Mouse (Mus musculus): ENCODE data around the gene 4930415O20Rik. TPM values are rescaled to one million over a fixed set of nuclear protein-coding genes. Genes with fewer than 3 reads are reported as not detected.
A peak's percentile ranks its signal among the peaks of the same experiment; 100 is the strongest.

Gene 4930415O20Rik
- polyA plus RNA-seq, 1 experiment: not detected

- Histone ChIP-seq H3K27ac (ENCODE audit: insufficient read depth, low read length) (no peak overlapping the region), H3K4me1 (ENCODE audit: control insufficient read depth, insufficient read depth, insufficient read length) (no peaks in the 10 kb centered on the region; the same call in 1 of the 2 replicates), H3K36me3 (ENCODE audit: control insufficient read depth, insufficient read depth, low read length) (no peaks in the 10 kb centered on the region), H3K27me3 (ENCODE audit: control insufficient read depth, insufficient read depth, low read length) (peaks cover 6% of the 10 kb centered on the region; the same call in 1 of the 2 replicates), H3K4me3 (ENCODE audit: extremely low read depth, insufficient read depth, insufficient read length) (no peak overlapping the region)
- no peak for DNase-seq (ENCODE audit: low read depth in 1 of 2, low spot score in 2 of 2)
- TF ChIP-seq POLR2A (IDR thresholded peaks at IDR 0.05; ENCODE audit: low read depth, low read length) (no peak), CTCF (IDR thresholded peaks at IDR 0.05; ENCODE audit: extremely low read depth, insufficient read depth, insufficient read length, insufficient replicate concordance) (no peak)
- 38% methylated on average over 8 of the region's 8 CpGs for WGBS
Measured at GRCm38 (mm10) chr15:98626078-98626477, 55.3 kb downstream of the 4930415O20Rik start.

GRCm38 (mm10) chr15:98626487-98627212 lies 55.8 kb downstream of the 4930415O20Rik start:
- DNase-seq (ENCODE audit: low read depth in 1 of 2, low spot score in 2 of 2): no peak
- no peaks in the 10 kb centered on the region; the same call in 1 of the 2 replicates for H3K4me1 ChIP-seq (ENCODE audit: control insufficient read depth, insufficient read depth, insufficient read length)
- H3K4me3 ChIP-seq (ENCODE audit: extremely low read depth, insufficient read depth, insufficient read length): no peak overlapping the region
- WGBS: 83% methylated on average over 7 of the region's 7 CpGs
- H3K27me3 ChIP-seq (ENCODE audit: control insufficient read depth, insufficient read depth, low read length): peaks cover 6% of the 10 kb centered on the region; the same call in 1 of the 2 replicates
- TF ChIP-seq CTCF (IDR thresholded peaks at IDR 0.05; ENCODE audit: extremely low read depth, insufficient read depth, insufficient read length, insufficient replicate concordance): no peak
- no peak for TF ChIP-seq POLR2A (IDR thresholded peaks at IDR 0.05; ENCODE audit: low read depth, low read length)
- H3K36me3 ChIP-seq (ENCODE audit: control insufficient read depth, insufficient read depth, low read length): no peaks in the 10 kb centered on the region
- H3K27ac ChIP-seq (ENCODE audit: insufficient read depth, low read length): no peak overlapping the region

- no peak overlapping the region for H3K4me3 ChIP-seq (ENCODE audit: extremely low read depth, insufficient read depth, insufficient read length)
- TF ChIP-seq CTCF (IDR thresholded peaks at IDR 0.05; ENCODE audit: extremely low read depth, insufficient read depth, insufficient read length, insufficient replicate concordance): no peak
- no peak for TF ChIP-seq POLR2A (IDR thresholded peaks at IDR 0.05; ENCODE audit: low read depth, low read length)
- 20% methylated on average over 20 of the region's 20 CpGs for WGBS
- H3K36me3 ChIP-seq (ENCODE audit: control insufficient read depth, insufficient read depth, low read length): no peaks in the 10 kb centered on the region
- DNase-seq (ENCODE audit: low read depth in 1 of 2, low spot score in 2 of 2): no peak
- H3K27ac ChIP-seq (ENCODE audit: insufficient read depth, low read length): no peak overlapping the region
- peaks cover 12% of the 10 kb centered on the region for H3K27me3 ChIP-seq (ENCODE audit: control insufficient read depth, insufficient read depth, low read length)
- no peaks in the 10 kb centered on the region for H3K4me1 ChIP-seq (ENCODE audit: control insufficient read depth, insufficient read depth, insufficient read length)
Measured at GRCm38 (mm10) chr15:98628589-98629254, 57.9 kb downstream of the 4930415O20Rik start.

GRCm38 (mm10) chr15:98629464-98629863 lies 58.7 kb downstream of the 4930415O20Rik start:
- TF ChIP-seq POLR2A (IDR thresholded peaks at IDR 0.05; ENCODE audit: low read depth, low read length) (no peak), CTCF (IDR thresholded peaks at IDR 0.05; ENCODE audit: extremely low read depth, insufficient read depth, insufficient read length, insufficient replicate concordance) (no peak)
- H3K36me3 ChIP-seq (ENCODE audit: control insufficient read depth, insufficient read depth, low read length): no peaks in the 10 kb centered on the region
- DNase-seq (ENCODE audit: low read depth in 1 of 2, low spot score in 2 of 2): no peak
- WGBS: 67% methylated on average over 6 of the region's 6 CpGs
- H3K4me3 ChIP-seq (ENCODE audit: extremely low read depth, insufficient read depth, insufficient read length): no peak overlapping the region
- no peak overlapping the region for H3K27ac ChIP-seq (ENCODE audit: insufficient read depth, low read length)
- peaks cover 6% of the 10 kb centered on the region for H3K4me1 ChIP-seq (ENCODE audit: control insufficient read depth, insufficient read depth, insufficient read length)
- H3K27me3 ChIP-seq (ENCODE audit: control insufficient read depth, insufficient read depth, low read length): peaks cover 17% of the 10 kb centered on the region

- peaks cover 9% of the 10 kb centered on the region for H3K4me1 ChIP-seq (ENCODE audit: control insufficient read depth, insufficient read depth, insufficient read length)
- H3K27ac ChIP-seq (ENCODE audit: insufficient read depth, low read length): no peak within 1 kb of the TSS
- TF ChIP-seq CTCF (IDR thresholded peaks at IDR 0.05; ENCODE audit: extremely low read depth, insufficient read depth, insufficient read length, insufficient replicate concordance) (no peak), POLR2A (IDR thresholded peaks at IDR 0.05; ENCODE audit: low read depth, low read length) (no peak)
- DNase-seq (ENCODE audit: low read depth in 1 of 2, low spot score in 2 of 2): no peak
- H3K36me3 ChIP-seq (ENCODE audit: control insufficient read depth, insufficient read depth, low read length): no peaks in the 10 kb centered on the region
- H3K27me3 ChIP-seq (ENCODE audit: control insufficient read depth, insufficient read depth, low read length): peaks cover 27% of the 10 kb centered on the region
- no peak within 1 kb of the TSS for H3K4me3 ChIP-seq (ENCODE audit: extremely low read depth, insufficient read depth, insufficient read length)
- WGBS: 33% methylated on average over 4 of the region's 4 CpGs
Measured at GRCm38 (mm10) chr15:98630540-98630939, 59.7 kb downstream of the 4930415O20Rik start, which contains the start of gene Cacnb3. TSS of gene Cacnb3 (plus strand) at chr15:98630840.

GRCm38 (mm10) chr15:98631493-98631892 lies 60.7 kb downstream of the 4930415O20Rik start:
- peaks cover 30% of the 10 kb centered on the region for H3K27me3 ChIP-seq (ENCODE audit: control insufficient read depth, insufficient read depth, low read length)
- TF ChIP-seq CTCF (IDR thresholded peaks at IDR 0.05; ENCODE audit: extremely low read depth, insufficient read depth, insufficient read length, insufficient replicate concordance) (peak; percentile 74; the same call in 1 of the 2 replicates), POLR2A (IDR thresholded peaks at IDR 0.05; ENCODE audit: low read depth, low read length) (no peak)
- peak; percentile 25 to 27 for DNase-seq (ENCODE audit: low read depth in 1 of 2, low spot score in 2 of 2)
- no peak overlapping the region for H3K27ac ChIP-seq (ENCODE audit: insufficient read depth, low read length)
- peaks cover 9% of the 10 kb centered on the region for H3K4me1 ChIP-seq (ENCODE audit: control insufficient read depth, insufficient read depth, insufficient read length)
- no peaks in the 10 kb centered on the region for H3K36me3 ChIP-seq (ENCODE audit: control insufficient read depth, insufficient read depth, low read length)
- WGBS: 4% methylated on average over 18 of the region's 18 CpGs
- no peak overlapping the region for H3K4me3 ChIP-seq (ENCODE audit: extremely low read depth, insufficient read depth, insufficient read length)
